Mouse (Mus musculus) MEL (cell line): ENCODE measurements at regions not wholly inside any gene's neighbourhood (a gene's known extent, or its start where the extent isn't known, plus 50 kb on each side); places are given as distances from the start of the nearest gene placed in this dataset.

Experiments used
- CTCF ChIP-seq, 3 experiments: IDR thresholded peaks in 2 of 3; conservative IDR thresholded peaks in 1 of 3; 2 replicates each; pipeline ENCODE4 v1.5.1; 2011 to 2012; ENCODE audit warnings: low read length in 3 of 3, low read depth in 2 of 3, mild to moderate bottlenecking in 2 of 3, improper control_type of control experiment in 1 of 3, inconsistent platforms in 1 of 3, mixed read lengths in 1 of 3, moderate library complexity in 1 of 3; ENCODE audit not compliant: control insufficient read depth in 1 of 3, insufficient read depth in 1 of 3, poor library complexity in 1 of 3, severe bottlenecking in 1 of 3
- ELF1 ChIP-seq: IDR thresholded peaks from 2 replicates; pipeline ENCODE4 v1.6.1; 2014; ENCODE audit warnings: low read depth, mild to moderate bottlenecking, inconsistent platforms, low read length, improper control_type of control experiment, moderate library complexity
- ETS1 ChIP-seq: IDR thresholded peaks from 2 replicates; pipeline ENCODE4 v1.6.1; 2012; ENCODE audit warnings: low read depth, mild to moderate bottlenecking, inconsistent platforms, low read length, improper control_type of control experiment, moderate library complexity
- GABPA ChIP-seq: IDR thresholded peaks from 2 replicates; pipeline ENCODE4 v1.6.1; 2012; ENCODE audit warnings: low read depth, mild to moderate bottlenecking, inconsistent platforms, low read length, improper control_type of control experiment, moderate library complexity
- GATA1 ChIP-seq: IDR thresholded peaks from 2 replicates; pipeline ENCODE4 v1.6.1; 2011; ENCODE audit warnings: low read depth, low read length, improper control_type of control experiment
- MAFK ChIP-seq: IDR thresholded peaks from 2 replicates; pipeline ENCODE4 v1.6.1; 2011; ENCODE audit warnings: low read depth, mild to moderate bottlenecking, low read length, improper control_type of control experiment, borderline replicate concordance
- MYC ChIP-seq: IDR thresholded peaks from 2 replicates; pipeline ENCODE4 v1.6.1; 2011; ENCODE audit warnings: low read depth, mild to moderate bottlenecking, low read length, improper control_type of control experiment, moderate library complexity
- NRF1 ChIP-seq: IDR thresholded peaks from 2 replicates; pipeline ENCODE4 v1.6.1; 2014; ENCODE audit warnings: low read depth, mild to moderate bottlenecking, inconsistent platforms, low read length, improper control_type of control experiment, moderate library complexity; ENCODE audit not compliant: poor library complexity, insufficient read depth, severe bottlenecking
- POLR2A ChIP-seq, 2 experiments: IDR thresholded peaks; 2 replicates each; pipeline ENCODE4 v1.6.1; 2011 to 2012; ENCODE audit warnings: low read length in 2 of 2, mild to moderate bottlenecking in 2 of 2, control low read depth in 1 of 2, improper control_type of control experiment in 1 of 2, low read depth in 1 of 2, moderate library complexity in 1 of 2; ENCODE audit not compliant: control insufficient read depth in 1 of 2, insufficient read depth in 1 of 2, poor library complexity in 1 of 2
- POLR2AphosphoS2 ChIP-seq: IDR thresholded peaks from 2 replicates; pipeline ENCODE4 v1.6.1; 2011; ENCODE audit warnings: low read length, improper control_type of control experiment
- POLR2AphosphoS5 ChIP-seq: IDR thresholded peaks from 2 replicates; pipeline ENCODE4 v1.6.1; 2012; ENCODE audit warnings: low read depth, borderline replicate concordance, mild to moderate bottlenecking, inconsistent platforms, low read length, moderate library complexity, mixed read lengths
- RAD21 ChIP-seq: IDR thresholded peaks from 2 replicates; pipeline ENCODE4 v1.6.1; 2011; ENCODE audit warnings: mild to moderate bottlenecking, low read depth, low read length, improper control_type of control experiment
- RCOR1 ChIP-seq: IDR thresholded peaks from 2 replicates; pipeline ENCODE4 v1.6.1; 2012; ENCODE audit warnings: low read depth, mild to moderate bottlenecking, inconsistent platforms, low read length, improper control_type of control experiment
- TCF12 ChIP-seq: IDR thresholded peaks from 2 replicates; pipeline ENCODE4 v1.6.1; 2014; ENCODE audit warnings: low read depth, mild to moderate bottlenecking, inconsistent platforms, low read length, improper control_type of control experiment, moderate library complexity

DNA sequence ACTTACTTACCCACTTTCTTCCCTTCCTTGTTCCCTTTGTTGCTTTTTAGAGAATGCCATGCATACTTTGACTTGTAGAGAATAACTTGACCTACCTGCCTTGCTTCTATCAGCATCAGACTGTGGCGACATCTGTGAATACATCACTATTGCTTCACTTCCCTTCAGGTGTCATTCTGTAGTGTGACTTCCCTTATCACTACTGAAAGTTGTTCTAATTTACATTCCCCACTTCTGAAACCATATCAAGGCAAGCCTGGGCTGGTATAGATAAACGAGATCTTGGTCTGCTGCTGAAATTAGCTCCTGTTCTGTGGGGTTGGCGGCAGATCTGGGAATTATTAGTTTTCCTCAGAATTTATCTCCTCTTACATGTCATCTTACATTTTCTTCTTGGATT, 178.3 kb upstream of the Malrd1 start:
- TF ChIP-seq ELF1 (no peak), POLR2AphosphoS5 (no peak), MYC (no peak), POLR2A (IDR thresholded peaks at IDR 0.05; ENCODE audit: control insufficient read depth in 1 of 2, insufficient read depth in 1 of 2, low read depth in 1 of 2, low read length in 2 of 2, poor library complexity in 1 of 2) (no peak), GATA1 (peak; percentile 29; the same call in 1 of the 2 replicates), POLR2AphosphoS2 (no peak), RAD21 (no peak), CTCF (IDR thresholded peaks at IDR 0.05 in 2 of 3, conservative IDR thresholded peaks at IDR 0.05 in 1 of 3; ENCODE audit: control insufficient read depth in 1 of 3, insufficient read depth in 1 of 3, low read depth in 2 of 3, low read length in 3 of 3, poor library complexity in 1 of 3, severe bottlenecking in 1 of 3) (no peak), MAFK (no peak), TCF12 (peak; percentile 75), ETS1 (peak; percentile 54; the same call in 1 of the 2 replicates), NRF1 (no peak), RCOR1 (no peak), GABPA (no peak)
